Mouse (Mus musculus): ENCODE data around the gene Metap1d. TPM values are rescaled to one million over a fixed set of nuclear protein-coding genes. Genes with fewer than 3 reads are reported as not detected.

Gene Metap1d
- polyA plus RNA-seq (2014; fragmentation: Nextera tagmentation; extraction: Ambion mirVana) = 33.2 and 36.1 TPM in 2 replicates

DNA sequence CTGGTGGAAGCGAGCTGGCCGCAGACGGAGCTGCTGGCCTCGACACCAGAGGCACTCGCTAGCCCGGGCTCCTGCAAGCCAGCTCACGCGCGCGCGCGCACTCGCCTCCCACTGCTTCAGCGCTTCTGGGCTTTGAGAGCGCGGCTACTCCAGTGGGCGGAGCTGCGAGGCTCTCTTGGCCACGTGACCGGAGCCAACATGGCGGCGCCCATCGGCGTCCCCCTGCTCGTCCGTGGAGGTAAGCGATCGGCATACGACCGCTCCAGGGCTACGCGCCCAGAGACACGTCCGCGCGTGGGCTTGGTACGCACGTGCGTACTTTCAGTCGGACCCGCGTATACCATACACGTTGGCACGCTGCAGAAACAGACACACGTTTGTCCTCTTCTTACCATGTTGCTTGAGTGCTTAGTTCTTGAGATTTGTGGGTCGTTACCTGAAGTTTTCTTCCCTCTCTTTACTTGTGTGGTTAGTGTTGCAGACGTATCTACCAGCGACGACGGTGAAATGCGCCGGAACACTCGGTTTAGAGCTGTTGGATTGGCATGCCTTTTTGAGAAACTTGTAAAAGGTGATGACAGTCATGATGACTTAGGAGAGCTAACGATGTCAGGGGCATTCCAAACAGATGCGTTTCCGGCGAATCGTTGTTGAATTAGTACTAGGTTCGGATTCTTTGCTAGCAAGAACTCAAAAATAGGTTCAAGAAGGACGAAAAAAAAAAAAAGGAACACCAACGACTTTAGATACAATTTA is at the start of gene Metap1d:
TSS of gene Metap1d (plus strand) at position 116 of the 756 bp plus-strand sequence.
- under 1% methylated on average over 61 of the region's 61 CpGs for WGBS

GRCm38 (mm10) chr2:71405613-71406012 is 47.5 kb upstream of the Metap1d start:
- H3K4me1 ChIP-seq (ENCODE audit: control insufficient read depth, insufficient read depth, low read length) = no peaks in the 10 kb centered on the region

More for the DNA sequence above, at the start of gene Metap1d:
- no peaks in the 10 kb centered on the region for H3K9me3 ChIP-seq (ENCODE audit: control insufficient read depth, low read length)
- no peaks in the 10 kb centered on the region for H3K4me1 ChIP-seq (ENCODE audit: control insufficient read depth, insufficient read depth, low read length)
- H3K27me3 ChIP-seq (ENCODE audit: control insufficient read depth, insufficient read depth, low read length) = no peaks in the 10 kb centered on the region
- peak within 1 kb of the TSS; percentile 59 for H3K4me2 ChIP-seq (ENCODE audit: low read depth)
- H3K4me3 ChIP-seq (ENCODE audit: low read depth, low read length) = peak within 1 kb of the TSS; percentile 62
- ATAC-seq (ENCODE audit: insufficient read depth, low FRiP score, low TSS enrichment) (peak; percentile 98), DNase-seq (ENCODE audit: low spot score) (peak; percentile 98)
- H3K36me3 ChIP-seq (ENCODE audit: control insufficient read depth, insufficient read depth, low read length) = no peaks in the 10 kb centered on the region
- 0 out of 2 replicates have a peak within 1 kb of the TSS, but pooled peaks have one; percentile 35 for H3K27ac ChIP-seq (ENCODE audit: low read depth, low read length)
- H3K9ac ChIP-seq (ENCODE audit: low read length) = peak within 1 kb of the TSS; percentile 44

DNA sequence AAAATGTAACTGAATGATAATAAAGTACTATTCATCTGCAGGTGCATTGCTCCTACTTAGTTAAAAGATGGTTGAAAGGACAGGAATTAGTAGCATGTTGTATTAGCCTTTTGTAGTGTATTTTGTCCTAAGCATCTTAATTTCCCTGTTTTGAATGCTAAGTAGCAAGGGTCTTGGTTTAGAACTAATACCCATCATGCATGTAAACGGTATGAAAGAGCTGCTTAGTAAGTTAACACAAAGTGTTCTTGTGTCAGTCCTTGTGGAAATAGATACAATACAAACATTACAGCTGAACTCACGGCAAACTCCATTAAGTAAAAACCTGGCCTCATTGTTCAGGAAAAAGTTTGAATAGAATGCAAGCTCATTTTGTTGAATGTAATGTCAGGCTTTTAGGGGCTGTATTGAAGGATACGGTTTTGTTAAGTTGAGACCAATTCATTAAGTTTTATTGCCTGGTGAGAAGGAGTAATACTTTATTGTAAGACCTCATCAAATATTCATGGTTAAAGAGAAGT is 34.3 kb upstream of the Metap1d start:
- H3K9me3 ChIP-seq (ENCODE audit: control insufficient read depth, low read length) = no peaks in the 10 kb centered on the region
- DNase-seq (ENCODE audit: low spot score) (no peak), ATAC-seq (ENCODE audit: insufficient read depth, low FRiP score, low TSS enrichment) (no peak)
- no peak overlapping the region for H3K4me3 ChIP-seq (ENCODE audit: low read depth, low read length)
- H3K27me3 ChIP-seq (ENCODE audit: control insufficient read depth, insufficient read depth, low read length) = no peaks in the 10 kb centered on the region
- WGBS = 51% methylated on average over 3 of the region's 3 CpGs
- H3K4me2 ChIP-seq (ENCODE audit: low read depth) = no peak overlapping the region
- H3K9ac ChIP-seq (ENCODE audit: low read length) = no peak overlapping the region
- H3K27ac ChIP-seq (ENCODE audit: low read depth, low read length) = no peak overlapping the region
- no peaks in the 10 kb centered on the region; the same call in 1 of the 2 replicates for H3K36me3 ChIP-seq (ENCODE audit: control insufficient read depth, insufficient read depth, low read length)
- H3K4me1 ChIP-seq (ENCODE audit: control insufficient read depth, insufficient read depth, low read length) = no peaks in the 10 kb centered on the region; the same call in 1 of the 2 replicates

More at GRCm38 (mm10) chr2:71405613-71406012, 47.5 kb upstream of the Metap1d start:
- H3K36me3 ChIP-seq (ENCODE audit: control insufficient read depth, insufficient read depth, low read length) = peaks cover 5% of the 10 kb centered on the region
- WGBS = 94% methylated on average over 1 of the region's 1 CpGs
- no peaks in the 10 kb centered on the region for H3K9me3 ChIP-seq (ENCODE audit: control insufficient read depth, low read length)
- H3K27me3 ChIP-seq (ENCODE audit: control insufficient read depth, insufficient read depth, low read length) = no peaks in the 10 kb centered on the region
- no peak overlapping the region for H3K9ac ChIP-seq (ENCODE audit: low read length)
- no peak overlapping the region for H3K27ac ChIP-seq (ENCODE audit: low read depth, low read length)
- DNase-seq (ENCODE audit: low spot score) (no peak), ATAC-seq (ENCODE audit: insufficient read depth, low FRiP score, low TSS enrichment) (no peak)
- H3K4me3 ChIP-seq (ENCODE audit: low read depth, low read length) = no peak overlapping the region
- no peak overlapping the region for H3K4me2 ChIP-seq (ENCODE audit: low read depth)

GRCm38 (mm10) chr2:71419408-71419807 is 33.7 kb upstream of the Metap1d start:
- Histone ChIP-seq H3K27ac (ENCODE audit: low read depth, low read length) (no peak overlapping the region), H3K4me2 (ENCODE audit: low read depth) (no peak overlapping the region), H3K9me3 (ENCODE audit: control insufficient read depth, low read length) (no peaks in the 10 kb centered on the region), H3K4me1 (ENCODE audit: control insufficient read depth, insufficient read depth, low read length) (no peaks in the 10 kb centered on the region; the same call in 1 of the 2 replicates), H3K4me3 (ENCODE audit: low read depth, low read length) (no peak overlapping the region), H3K9ac (ENCODE audit: low read length) (no peak overlapping the region), H3K36me3 (ENCODE audit: control insufficient read depth, insufficient read depth, low read length) (peaks cover under 1% of the 10 kb centered on the region), H3K27me3 (ENCODE audit: control insufficient read depth, insufficient read depth, low read length) (no peaks in the 10 kb centered on the region)
- DNase-seq (ENCODE audit: low spot score) (no peak), ATAC-seq (ENCODE audit: insufficient read depth, low FRiP score, low TSS enrichment) (no peak)
- WGBS = 84% methylated on average over 3 of the region's 3 CpGs

DNA sequence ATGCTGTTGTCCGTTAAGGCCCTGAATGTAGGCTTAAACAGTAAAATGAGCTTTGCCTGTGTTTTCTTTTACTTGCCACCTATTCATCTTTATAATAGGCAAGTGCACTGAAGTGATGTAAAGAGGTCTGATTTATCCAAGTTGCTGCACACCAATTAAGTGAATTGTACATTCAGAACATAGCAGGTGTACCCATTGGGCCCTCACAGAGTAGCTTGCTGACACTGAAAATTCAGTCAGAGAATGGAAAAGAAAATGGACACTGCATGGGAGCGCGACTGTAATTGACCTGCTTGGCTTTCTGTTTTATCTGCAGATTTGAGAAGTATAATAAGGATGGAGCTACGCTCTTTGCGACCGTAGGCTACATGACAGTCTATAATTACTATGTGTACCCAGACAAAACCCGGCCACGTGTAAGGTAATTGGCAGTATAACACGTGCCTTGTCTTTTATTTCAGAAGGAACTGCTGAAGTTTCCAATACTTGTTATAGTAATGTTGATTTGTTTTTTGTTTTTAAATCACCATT is 32.1 kb upstream of the Metap1d start:
- DNase-seq (ENCODE audit: low spot score) (no peak), ATAC-seq (ENCODE audit: insufficient read depth, low FRiP score, low TSS enrichment) (no peak)
- Histone ChIP-seq H3K9me3 (ENCODE audit: control insufficient read depth, low read length) (no peaks in the 10 kb centered on the region), H3K27ac (ENCODE audit: low read depth, low read length) (no peak overlapping the region), H3K4me1 (ENCODE audit: control insufficient read depth, insufficient read depth, low read length) (no peaks in the 10 kb centered on the region; the same call in 1 of the 2 replicates), H3K4me2 (ENCODE audit: low read depth) (no peak overlapping the region), H3K27me3 (ENCODE audit: control insufficient read depth, insufficient read depth, low read length) (no peaks in the 10 kb centered on the region), H3K4me3 (ENCODE audit: low read depth, low read length) (no peak overlapping the region), H3K9ac (ENCODE audit: low read length) (no peak overlapping the region), H3K36me3 (ENCODE audit: control insufficient read depth, insufficient read depth, low read length) (peaks cover 3% of the 10 kb centered on the region)
- WGBS = 80% methylated on average over 9 of the region's 9 CpGs

- Histone ChIP-seq H3K4me2 (ENCODE audit: low read depth) (no peak overlapping the region), H3K27me3 (ENCODE audit: control insufficient read depth, insufficient read depth, low read length) (no peaks in the 10 kb centered on the region), H3K9ac (ENCODE audit: low read length) (no peak overlapping the region), H3K27ac (ENCODE audit: low read depth, low read length) (no peak overlapping the region), H3K9me3 (ENCODE audit: control insufficient read depth, low read length) (no peaks in the 10 kb centered on the region), H3K36me3 (ENCODE audit: control insufficient read depth, insufficient read depth, low read length) (peaks cover 3% of the 10 kb centered on the region), H3K4me1 (ENCODE audit: control insufficient read depth, insufficient read depth, low read length) (no peaks in the 10 kb centered on the region), H3K4me3 (ENCODE audit: low read depth, low read length) (no peak overlapping the region)
- no peak for ATAC-seq (ENCODE audit: insufficient read depth, low FRiP score, low TSS enrichment)
- DNase-seq (ENCODE audit: low spot score) = no peak
- 87% methylated on average over 4 of the region's 4 CpGs for WGBS
These were observed 28.5 kb upstream of the Metap1d start for GRCm38 (mm10) chr2:71424545-71424944.

- ATAC-seq (ENCODE audit: insufficient read depth, low FRiP score, low TSS enrichment) (no peak), DNase-seq (ENCODE audit: low spot score) (no peak)
- 0 out of 2 replicates have a peak, but pooled peaks cover 2% of the 10 kb centered on the region for H3K36me3 ChIP-seq (ENCODE audit: control insufficient read depth, insufficient read depth, low read length)
- H3K4me1 ChIP-seq (ENCODE audit: control insufficient read depth, insufficient read depth, low read length) = no peaks in the 10 kb centered on the region
- H3K4me3 ChIP-seq (ENCODE audit: low read depth, low read length) = no peak overlapping the region
- no peaks in the 10 kb centered on the region for H3K27me3 ChIP-seq (ENCODE audit: control insufficient read depth, insufficient read depth, low read length)
- WGBS = 91% methylated on average over 4 of the region's 4 CpGs
- no peaks in the 10 kb centered on the region for H3K9me3 ChIP-seq (ENCODE audit: control insufficient read depth, low read length)
- H3K4me2 ChIP-seq (ENCODE audit: low read depth) = no peak overlapping the region
- H3K27ac ChIP-seq (ENCODE audit: low read depth, low read length) = no peak overlapping the region
- no peak overlapping the region for H3K9ac ChIP-seq (ENCODE audit: low read length)
These were observed 17.6 kb upstream of the Metap1d start for GRCm38 (mm10) chr2:71435440-71435839.

- H3K27ac ChIP-seq (ENCODE audit: low read depth, low read length) = no peak overlapping the region
- WGBS = 46% methylated on average over 2 of the region's 2 CpGs
- no peaks in the 10 kb centered on the region for H3K4me1 ChIP-seq (ENCODE audit: control insufficient read depth, insufficient read depth, low read length)
- H3K36me3 ChIP-seq (ENCODE audit: control insufficient read depth, insufficient read depth, low read length) = no peaks in the 10 kb centered on the region; the same call in 1 of the 2 replicates
- H3K27me3 ChIP-seq (ENCODE audit: control insufficient read depth, insufficient read depth, low read length) = no peaks in the 10 kb centered on the region
- no peak overlapping the region for H3K9ac ChIP-seq (ENCODE audit: low read length)
- no peaks in the 10 kb centered on the region for H3K9me3 ChIP-seq (ENCODE audit: control insufficient read depth, low read length)
- no peak overlapping the region for H3K4me2 ChIP-seq (ENCODE audit: low read depth)
- no peak overlapping the region for H3K4me3 ChIP-seq (ENCODE audit: low read depth, low read length)
- ATAC-seq (ENCODE audit: insufficient read depth, low FRiP score, low TSS enrichment) (no peak), DNase-seq (ENCODE audit: low spot score) (no peak)
These were observed 9.7 kb upstream of the Metap1d start for GRCm38 (mm10) chr2:71443376-71443775.
